Mouse (Mus musculus): ENCODE data around the gene Chek2.
"Not testable (repeated sequence)": the region's sequence is repeated elsewhere in the genome, so short reads cannot be mapped to it uniquely, and the experiment has no call there.

The Chek2 gene

DNA sequence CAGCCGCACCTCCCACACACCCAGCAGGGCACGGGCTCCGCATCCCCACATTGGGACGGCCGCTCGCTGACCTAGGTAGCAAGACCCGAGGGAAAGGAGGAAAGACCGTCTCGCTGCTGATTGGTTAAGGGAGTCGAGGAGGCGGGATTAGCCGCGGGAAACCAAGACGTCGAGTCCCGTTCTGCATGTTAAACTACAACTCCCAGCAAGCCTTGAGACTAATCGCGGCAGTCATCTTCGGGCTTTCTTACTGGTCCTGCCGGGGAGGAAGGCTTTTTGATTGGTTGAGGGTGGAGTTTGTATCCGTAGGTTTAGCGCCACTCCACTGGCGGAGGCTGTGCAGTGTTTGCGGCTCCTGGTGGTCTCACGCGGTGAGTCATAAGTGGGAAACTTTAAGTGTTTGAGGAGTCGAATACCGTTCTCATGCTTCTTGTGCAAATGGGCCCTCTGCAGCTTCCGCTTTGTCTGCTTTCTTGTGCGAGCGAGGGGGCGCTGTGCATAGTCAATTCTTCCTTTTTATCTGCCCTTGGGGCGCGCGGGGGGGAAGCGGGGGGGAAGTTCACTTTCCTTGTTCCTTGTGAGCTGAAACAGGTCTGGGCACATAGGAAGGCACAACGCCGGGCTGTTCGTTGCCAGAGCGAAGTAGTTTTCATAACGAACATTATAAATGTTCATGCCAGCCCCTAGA is at the start of gene Chek2, which contains the start of gene Hscb:
Gene Chek2 (plus strand): TSS at position 302 of the 688 bp plus-strand sequence.
Gene Hscb (minus strand): TSS at position 100 of the 688 bp plus-strand sequence.
- DNase-seq (ENCODE audit: low spot score in 2 of 2), result peak; percentile 94 to 96

DNA sequence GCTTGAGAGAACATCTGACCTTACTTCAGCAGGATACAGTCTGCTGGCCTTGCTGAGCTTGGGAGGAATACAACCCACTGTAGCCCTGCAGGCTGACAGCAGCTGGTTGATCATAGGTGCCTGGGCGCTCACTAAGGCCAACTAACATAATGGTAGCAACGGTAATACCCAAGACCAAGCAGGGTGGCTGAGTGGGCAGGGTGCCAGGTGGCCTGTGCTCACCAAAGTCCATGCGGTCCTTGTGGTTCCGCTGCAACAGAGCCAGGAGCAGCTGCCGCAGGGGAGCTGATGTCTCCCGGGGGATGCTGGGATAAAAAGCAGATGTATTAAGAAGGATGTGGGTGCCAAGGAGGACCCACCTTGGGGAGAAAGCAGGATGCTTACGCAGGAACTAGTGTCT is 45.4 kb upstream of the Chek2 start:
- DNase-seq (ENCODE audit: low spot score in 2 of 2), result no peak

DNA sequence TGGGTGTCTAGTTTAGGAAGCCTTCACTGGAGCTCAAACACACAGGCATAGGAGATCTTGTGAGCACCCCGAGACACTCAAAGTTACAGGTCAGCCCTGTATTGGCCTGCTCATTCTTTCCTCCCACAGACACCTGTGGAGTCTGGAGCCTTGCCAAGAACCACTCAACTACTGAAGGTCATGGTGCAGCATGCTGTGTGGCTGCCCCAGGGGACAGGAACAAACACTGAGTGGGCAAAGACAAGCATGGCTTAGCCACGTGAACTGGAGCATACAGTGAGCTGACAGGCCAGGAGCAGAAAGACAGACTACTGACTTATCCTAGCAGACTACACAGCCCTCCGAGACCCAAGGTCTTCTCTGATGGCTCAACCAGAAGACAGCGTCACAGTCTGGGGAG is 42.1 kb upstream of the Chek2 start:
- DNase-seq (ENCODE audit: low spot score in 2 of 2), result no peak

DNA sequence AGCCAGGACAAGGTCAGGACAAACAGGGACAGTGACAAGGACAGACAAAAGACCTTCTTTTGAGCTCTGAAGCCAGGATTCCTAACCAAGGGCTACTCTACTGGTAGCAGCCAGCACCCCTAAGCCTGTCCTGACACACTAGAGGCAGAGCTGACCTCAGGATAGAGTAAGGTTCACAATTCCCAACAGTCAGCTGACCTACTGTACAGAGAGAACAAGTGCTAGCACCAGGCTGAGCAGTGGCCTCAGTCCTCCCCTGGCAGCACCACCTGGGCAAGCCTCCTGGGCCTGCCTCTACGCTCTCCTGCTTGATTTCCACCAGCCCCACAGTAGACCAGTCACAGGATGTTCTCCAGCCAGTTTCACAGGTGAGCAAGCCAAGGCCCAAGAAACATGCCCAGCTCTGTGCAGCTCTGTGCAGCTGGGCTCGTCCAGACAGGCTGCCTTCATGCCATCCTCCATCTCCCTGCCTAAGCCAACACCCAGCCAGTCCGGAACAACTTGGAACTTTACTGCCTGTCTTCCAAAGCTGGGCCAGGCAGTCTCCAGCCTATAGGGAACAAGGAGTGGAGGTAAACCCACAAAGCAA is 38.6 kb upstream of the Chek2 start:
- DNase-seq (ENCODE audit: low spot score in 2 of 2), result no peak

DNA sequence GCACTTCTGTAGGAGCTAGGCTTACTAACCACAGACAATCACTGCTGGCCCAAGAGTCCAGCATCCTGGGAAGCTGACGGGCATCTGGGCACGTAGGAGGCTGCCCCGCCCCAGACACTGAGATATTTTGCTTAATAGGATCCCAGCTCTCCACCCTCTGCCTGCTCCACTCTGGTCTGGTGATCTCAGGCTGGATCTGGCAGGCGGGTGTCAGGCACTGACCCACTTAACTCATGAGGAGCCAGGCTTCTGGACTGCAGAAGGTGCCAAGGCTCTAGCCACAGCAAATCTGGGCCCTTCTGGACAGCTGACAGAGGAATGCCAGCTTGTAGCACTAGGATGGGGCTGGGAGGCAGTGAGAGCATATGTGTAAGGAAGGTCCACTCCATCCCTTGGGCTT is 37.6 kb upstream of the Chek2 start:
- no peak for DNase-seq (ENCODE audit: low spot score in 2 of 2)

DNA sequence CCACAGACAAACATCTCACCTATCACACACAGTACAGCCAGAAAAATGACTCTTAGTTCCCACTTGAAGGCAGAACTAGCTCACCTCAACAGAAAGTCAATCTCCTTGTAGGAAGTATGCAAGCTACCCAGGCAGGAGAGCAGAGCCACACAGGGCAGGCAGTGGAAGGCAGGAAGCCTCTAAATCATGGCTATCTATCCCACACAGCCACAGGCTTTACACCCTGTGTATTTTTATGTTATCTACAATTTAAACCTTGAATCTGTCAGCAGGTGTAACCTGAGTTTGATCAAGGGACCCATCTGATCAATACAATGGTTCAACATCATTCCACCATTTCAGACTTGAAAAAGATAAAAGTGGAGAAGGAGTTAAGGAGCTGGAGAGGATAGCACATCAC is 37.0 kb upstream of the Chek2 start:
- no peak for DNase-seq (ENCODE audit: low spot score in 2 of 2)

DNA sequence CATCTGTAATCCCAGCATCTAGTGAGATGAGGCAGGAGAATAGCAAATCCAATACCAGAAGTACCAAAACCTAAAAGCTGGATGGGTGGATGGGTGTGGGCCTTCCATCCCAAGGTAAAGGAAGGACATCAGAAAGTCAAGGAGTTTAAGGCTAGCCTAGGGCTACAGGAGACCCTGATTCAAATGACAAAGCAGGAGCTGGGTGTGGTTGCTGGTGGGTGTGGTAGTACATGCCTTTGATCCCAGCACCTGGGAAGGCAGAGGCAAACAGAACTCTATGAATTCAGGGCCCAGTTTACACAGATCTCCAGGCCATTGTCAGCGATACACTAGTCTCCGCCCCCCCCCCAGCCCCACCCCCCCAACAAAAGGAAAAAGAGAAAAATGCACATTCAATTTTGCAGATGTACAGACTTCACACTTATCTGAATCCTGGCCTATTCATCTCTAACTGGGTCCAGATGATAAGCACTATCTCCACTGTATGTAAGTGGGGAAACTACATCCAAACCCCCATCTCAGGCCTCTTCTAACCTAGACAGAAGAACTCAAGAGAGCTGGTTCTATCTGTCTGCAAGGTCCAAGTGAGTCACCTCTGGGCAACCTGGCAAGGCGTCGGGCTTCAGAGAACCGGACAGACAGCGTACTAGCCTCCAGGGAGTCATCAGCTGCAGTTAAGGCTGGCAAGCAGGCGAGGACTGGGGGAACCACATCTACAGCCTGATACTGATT is 35.6 kb upstream of the Chek2 start:
- DNase-seq (ENCODE audit: low spot score in 2 of 2), result no peak

DNA sequence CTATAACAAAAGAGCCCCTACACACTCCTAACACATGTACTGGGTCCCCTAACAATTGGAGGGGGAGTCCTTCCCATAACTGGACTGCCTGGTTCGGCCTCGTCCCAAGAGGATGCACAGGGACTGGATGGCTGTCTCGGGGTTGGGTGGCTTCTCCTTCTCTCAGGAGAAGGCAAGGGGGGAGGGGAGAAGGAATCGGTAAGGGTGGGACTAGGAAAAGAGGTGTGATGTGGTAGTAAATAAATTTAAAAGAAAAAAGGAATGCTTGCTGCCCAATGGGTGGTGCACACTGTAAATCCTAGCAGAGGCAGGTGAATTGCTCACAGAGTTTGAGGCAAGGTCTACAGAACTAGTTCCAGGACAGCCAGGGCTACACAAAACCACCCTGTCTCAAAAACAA is 33.6 kb upstream of the Chek2 start:
- DNase-seq (ENCODE audit: low spot score in 2 of 2), result no peak

DNA sequence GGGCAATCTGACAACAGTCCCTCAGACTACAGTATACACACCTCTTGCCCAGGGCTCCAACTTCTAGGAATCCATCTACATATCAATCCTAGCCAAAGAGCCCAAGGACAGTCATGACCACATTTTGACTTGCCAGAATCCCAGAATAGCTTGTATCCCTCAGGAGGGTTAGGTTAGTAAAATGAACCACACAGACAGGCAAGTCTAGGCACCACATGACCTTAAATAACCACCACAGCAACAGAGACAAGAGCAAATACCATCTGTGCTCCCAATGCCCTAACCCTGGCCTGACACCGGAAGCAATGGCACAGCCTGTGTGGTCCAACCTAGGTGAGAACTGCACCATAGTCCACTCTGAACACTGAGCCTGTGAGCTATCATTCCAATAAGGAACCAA is 33.1 kb upstream of the Chek2 start:
- DNase-seq (ENCODE audit: low spot score in 2 of 2), result no peak

DNA sequence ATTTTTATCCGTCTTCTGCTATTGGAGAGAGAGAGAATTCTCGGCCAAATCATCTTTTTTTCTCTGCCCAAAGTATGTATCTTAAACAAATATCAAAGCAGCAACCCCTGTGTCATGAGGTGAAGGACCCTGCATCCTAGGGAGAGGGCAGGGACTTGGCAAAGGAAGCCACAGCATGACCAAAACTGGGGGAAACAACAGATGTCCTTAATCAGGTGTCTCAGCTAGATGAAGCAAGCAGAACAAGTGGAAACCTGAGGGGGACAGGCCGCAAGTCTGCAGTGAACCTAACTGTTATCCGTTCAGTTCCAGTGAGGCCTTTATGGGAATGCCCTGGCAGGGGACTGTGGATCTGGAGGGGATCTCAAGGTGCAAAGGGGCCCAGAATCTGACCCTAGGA is 32.3 kb upstream of the Chek2 start:
- DNase-seq (ENCODE audit: low spot score in 2 of 2), result no peak

DNA sequence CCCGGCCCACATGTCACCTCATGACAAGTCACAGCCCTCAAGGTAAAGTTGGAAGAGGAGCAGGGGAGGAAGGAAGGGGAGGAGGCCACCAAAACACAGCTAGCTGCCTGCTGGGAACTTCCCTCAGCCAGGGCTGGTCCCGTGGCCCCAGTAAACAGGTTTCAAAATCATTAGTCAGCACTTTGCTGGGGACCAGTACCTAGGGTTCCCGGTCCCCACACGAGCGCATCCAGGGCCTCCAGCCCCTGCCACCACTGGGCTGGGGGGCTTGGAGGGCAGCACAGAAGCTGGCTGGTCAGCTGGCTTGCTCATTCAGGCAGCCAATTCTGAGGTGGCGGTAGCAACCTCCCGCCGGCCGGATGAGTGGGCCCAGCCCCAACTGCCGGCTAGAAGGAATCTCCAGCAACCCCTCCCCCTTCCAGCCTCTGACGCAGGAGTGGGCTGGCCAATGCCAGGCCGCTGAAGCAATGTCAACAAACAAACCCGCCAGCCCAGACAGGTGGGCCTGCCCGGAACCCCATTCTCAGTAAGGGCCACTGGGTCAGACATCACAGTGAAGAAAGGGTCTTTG is 31.6 kb upstream of the Chek2 start:
- peak; percentile 79 to 87 for DNase-seq (ENCODE audit: low spot score in 2 of 2)

DNA sequence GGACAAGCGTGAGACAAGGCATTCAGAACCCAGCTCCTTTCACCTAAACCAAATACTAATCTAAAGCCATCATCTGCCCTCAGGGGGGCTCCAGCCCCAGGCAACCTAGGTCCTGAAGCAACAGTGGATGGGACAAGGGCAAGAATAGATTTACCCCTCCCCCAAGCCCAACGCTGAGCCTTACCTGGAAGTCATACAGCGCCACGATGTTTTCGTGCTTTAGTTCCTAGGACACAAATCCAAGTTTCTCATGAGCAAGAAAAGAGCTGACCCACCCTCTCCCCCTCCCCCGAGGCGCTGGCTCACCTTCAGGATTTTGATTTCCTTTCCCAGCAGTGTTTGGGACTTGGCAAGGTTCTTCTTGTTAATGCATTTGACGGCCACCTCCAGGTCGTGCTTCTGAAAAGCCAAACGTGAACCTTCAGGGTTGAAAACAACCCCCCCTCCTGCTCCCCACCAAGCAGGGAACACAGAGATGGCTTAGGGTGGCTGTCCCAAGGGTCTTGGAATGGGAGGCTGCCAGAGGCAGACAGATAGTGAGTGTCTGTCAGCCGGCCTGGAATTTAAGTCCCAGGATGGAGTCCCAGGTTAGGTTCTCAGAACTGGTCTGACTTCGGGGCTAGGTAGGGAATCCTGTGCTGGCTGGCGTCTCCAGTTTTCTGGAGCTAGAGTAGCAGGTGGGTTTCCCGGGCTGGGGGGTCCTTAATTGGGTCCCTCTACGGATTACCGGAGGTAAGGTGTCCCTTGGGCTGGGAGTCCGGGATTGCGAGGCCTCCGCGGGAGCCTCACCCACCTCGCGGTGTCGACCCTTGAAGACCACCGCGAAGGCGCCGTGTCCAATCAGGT is 30.7 kb upstream of the Chek2 start:
- no peak for DNase-seq (ENCODE audit: low spot score in 2 of 2)

DNA sequence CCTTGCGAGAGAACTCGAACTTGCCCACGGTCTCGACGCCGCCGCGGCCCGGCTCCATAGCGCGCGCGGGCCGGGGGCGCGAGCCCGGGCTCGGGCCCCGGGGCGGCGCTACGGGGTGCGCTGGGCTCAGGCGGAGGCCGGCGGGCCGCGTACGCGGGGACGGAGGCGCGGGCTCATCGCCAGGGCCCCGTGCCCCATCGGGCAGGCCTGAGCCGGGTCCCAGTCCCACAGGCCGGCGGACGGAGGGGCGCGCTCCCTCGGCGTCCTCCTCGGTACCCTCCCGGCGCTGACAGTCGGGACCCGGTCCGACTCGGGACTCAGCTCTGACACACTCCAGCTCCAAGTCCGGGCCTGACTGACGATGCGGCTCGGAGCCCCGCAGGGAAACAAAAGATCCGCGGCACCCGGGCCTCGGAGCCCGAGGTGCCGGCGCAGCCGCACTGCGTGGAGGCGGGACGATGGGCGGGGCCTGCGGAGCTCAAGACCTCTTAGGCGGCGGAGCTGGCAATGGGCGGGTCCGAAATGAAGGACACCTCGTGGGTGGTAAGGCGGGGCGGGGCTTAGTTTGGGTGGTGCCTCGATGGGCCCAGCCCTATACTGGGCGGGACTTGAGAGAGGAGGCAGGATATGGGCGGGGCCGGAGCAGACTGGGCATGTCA is 30.0 kb upstream of the Chek2 start, which contains the start of gene Ulk1:
Gene Ulk1 (minus strand): TSS at position 431 of the 659 bp plus-strand sequence.
- peak; percentile 99 to 100 for DNase-seq (ENCODE audit: low spot score in 2 of 2)

DNA sequence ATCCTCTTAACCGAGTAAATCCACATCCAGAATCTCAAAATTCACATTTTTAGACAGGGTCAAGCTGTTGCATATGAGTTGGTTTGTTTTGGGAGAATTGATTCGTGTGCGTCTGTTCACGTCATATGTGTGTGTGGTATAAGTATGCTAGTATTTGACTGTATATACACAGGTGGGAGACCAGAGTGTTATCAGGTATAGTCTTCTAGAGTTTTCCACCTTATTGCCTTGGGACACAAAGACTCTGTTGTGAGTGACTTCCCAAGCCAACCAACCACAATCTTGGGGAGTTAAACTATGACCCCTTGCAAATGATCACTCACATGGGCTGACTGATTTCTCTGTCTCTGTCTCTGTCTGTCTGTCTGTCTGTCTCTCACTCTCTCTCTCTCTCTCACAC is 15.4 kb upstream of the Chek2 start:
- DNase-seq (ENCODE audit: low spot score in 2 of 2), result no peak

DNA sequence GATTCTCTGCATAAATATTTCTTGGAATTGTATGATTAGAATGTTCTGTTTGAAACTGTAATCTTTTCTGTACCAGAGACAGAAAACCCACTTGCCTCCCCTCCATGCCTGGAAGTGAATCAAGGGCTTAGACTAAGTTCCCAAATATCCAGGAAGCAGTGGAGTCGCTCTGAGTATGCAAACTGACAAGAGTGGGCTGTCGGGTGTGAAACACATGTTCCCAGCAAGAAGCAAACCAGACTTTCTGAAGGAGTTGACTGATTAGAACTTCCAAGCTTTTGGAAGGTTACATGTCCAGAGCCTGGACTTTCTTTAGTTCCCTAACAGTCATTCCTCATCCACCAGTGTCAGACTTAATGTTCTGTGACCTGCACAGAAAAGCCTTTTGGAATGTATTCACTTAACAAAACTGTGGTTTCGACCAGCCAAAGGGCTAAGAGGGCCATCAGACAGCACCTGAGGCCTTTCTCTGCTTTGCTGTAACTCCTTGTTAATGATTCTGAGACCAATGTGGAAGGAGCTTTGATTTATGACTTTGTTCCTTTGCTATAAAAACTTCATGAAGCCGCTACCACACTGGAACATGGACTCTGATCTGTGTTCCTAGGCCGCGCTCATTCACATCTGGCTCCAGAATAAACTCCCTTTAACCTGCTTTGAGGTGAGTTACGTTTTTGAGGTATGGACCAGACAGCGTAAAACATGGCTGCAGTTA is 12.8 kb upstream of the Chek2 start:
- no peak for DNase-seq (ENCODE audit: low spot score in 2 of 2)

DNA sequence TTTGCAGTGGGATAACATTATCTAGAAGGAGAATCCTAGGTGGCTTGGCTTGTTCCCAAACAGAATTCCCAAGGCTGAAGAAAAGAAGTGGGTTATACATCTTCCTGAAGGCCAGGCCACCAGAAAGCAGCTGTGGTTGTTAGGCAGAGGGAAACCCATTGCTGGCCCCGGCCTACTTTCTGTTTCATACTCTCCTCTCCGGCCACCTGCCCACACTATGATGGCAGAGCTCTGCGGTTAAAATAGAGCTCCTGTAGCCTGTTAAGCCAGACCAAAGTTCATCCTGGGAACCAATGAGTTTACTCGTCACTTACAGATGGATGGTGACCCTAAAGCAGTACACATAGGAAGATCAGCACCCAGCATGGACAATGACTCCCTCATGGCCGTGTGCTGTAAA is 12.2 kb upstream of the Chek2 start:
- no peak for DNase-seq (ENCODE audit: low spot score in 2 of 2)

DNA sequence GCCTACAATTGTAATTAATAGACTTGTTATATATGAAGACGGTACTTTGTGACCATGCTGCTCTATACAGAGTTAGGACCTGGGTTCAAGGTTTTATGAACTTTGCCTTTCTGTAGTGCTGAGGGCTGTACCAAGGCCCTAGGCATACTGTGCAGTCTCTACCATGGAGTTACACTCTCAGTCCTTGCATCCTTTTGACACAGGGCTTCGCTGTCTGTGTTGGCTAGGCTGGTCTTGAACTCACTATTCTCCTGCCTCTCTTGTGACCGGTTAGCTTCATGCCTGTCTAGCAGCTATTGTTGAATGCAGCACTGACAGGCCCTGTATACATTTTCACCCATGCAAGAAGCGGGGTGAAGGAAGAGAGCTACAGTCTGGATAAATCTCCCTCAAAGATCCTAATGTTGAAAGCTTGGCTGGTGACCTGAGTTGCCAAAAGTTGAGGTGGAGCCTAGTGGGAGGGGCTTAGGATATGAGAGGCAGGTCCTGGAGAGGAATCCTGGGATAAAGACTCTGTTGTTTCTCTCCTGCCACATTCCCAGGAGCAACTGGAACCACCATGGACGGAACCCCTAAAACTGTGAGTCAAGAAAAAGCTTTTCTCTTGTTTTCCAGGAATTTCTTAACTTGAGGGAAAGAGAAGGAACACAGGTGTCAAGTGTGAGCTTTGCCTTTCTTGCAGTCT is 8.6 kb upstream of the Chek2 start:
- DNase-seq (ENCODE audit: low spot score in 2 of 2), result no peak

DNA sequence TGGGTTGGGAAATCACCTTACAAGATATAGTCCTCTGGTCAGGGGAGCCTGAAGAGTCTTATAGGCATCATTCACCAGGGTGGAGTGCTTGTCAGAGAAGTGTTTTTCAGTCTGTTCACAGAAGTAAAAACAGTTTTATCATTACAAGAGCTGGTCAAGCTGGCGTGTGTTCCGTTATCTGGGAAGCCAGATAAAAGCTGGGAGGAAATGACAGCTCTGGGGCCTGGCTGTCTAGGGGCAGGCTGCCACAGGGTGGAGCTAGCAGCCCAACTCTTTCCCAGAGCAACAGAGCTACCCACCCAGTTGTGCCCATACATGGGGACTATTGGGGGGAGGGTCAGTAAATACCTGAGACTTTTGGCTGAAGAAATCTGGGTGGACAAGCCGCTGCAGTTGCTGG is 3.8 kb upstream of the Chek2 start:
- peak; percentile 35 to 63 for DNase-seq (ENCODE audit: low spot score in 2 of 2)

DNA sequence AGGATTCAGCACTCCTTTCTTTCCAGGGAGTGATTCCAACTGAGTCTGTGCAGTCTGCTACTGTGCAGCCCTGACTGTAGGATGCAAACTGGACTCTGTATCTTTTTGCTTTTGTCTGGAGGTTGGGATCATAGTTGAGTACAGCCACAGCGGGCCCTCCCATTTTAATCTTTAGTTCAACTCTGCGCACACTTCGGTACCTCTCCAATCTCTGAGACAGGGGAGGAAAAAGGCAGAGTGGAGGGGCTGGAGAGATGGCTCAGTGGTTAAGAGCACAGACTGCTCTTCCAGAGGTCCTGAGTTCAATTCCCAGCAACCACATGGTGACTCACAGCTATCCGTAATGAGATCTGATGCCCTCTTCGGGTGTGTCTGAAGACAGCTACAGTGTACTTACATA is 1.8 kb upstream of the Chek2 start:
- not testable (repeated sequence) for DNase-seq (ENCODE audit: low spot score in 2 of 2)

All from urinary bladder, postnatal 4 days (tissue).